Mouse (Mus musculus) MN1 (cell line): Measurements from ENCODE around the gene H1foo.

ENCODE experiments used
- DNase-seq: peaks from one replicate; pipeline ENCODE4 v3.0.0-alpha.2; 2016; ENCODE audit warnings: low spot score

Gene H1foo

GRCm38 (mm10) chr6:115986472-115987095 is 41.8 kb downstream of the H1foo start:
- DNase-seq = peak; percentile 56

DNA sequence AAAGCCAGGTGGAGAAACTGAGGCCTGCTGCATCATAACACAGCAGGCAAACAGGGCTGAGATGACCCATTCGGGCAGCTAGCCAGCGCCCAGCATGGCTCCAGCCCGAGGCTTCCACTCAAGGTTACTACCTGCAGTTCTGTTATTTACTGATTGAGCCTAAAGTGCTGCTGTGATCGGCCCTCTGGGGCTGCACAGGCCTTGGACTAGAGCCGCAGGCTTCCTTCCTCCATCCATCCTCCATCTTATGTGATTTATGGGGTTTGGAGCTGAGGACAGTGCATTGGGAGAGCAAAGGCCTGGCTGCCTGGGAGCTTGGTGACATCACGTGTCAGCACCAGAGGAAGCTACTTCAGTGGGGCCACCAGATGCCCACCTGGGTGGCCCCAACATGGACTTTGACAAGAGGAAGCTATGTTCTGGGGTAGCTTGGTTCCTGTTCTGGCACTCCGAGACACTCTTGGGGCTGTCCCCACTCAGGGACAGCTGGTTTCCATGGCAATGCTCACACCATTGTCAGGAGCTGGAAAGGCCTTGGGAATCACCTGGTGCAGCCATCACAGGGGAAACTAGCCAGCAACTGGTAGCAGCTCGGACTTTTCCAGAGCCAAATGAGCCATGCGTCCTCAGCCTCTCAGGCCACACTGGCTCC is 42.5 kb downstream of the H1foo start:
- DNase-seq = no peak

DNA sequence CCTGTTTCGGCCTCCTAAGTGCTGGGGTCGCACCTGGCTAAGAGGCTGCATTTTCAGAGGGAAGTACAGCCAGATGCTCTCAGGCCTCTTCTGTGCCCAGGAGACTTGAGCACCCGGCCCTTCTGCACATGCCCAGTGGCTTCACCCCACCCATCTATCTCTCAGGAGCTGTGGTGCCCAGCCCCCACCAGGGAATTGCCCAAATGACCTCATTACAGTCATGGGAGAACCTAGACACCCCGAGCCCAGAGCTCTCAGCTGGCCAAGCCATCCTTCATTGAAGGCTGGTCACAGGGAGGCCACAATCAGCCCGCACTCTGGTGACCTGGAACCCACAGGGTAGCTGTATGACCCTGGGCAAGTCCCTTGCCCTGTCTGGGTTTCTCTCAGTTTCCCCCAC is 44.3 kb downstream of the H1foo start:
- peak; percentile 56 for DNase-seq

DNA sequence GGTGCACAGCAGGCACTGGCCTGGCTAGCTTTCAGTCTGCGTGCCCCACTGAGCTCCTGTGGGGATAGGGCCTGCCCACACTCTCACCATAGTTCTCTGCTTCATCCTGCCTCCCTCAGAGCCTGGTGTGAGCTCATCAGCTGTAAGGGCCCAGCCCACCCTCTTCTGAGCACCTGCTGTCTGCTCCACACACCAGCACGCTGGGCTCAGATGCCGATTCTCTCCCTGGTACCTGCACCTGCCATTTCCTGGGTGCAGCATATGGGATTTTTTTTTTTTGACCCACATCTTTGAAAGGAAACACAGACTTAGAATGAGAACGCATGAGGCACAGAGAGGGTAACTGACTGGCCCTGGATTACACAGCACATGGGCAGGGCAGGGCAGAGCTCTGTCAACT is 44.9 kb downstream of the H1foo start:
- DNase-seq = no peak

GRCm38 (mm10) chr6:115990056-115990455 is 45.3 kb downstream of the H1foo start:
- DNase-seq = no peak

DNA sequence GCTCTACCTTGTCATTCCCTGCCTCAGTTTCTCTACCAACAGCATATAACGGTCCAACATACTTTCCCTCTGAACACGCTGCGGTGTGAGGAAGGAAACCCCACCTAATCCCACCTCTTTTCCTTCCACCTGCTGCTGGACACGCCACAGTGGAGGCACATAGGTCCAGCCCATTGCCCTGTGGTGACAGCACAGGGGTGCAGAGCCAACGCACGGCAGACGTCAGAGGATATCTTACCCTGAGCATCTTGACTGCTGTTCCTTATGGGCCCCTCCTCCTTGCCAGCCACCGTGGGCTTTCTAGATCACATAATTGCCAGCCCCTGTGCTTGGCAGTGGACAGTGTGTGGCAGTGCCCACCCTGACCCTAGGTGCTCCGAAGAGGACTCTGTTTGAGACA is 45.7 kb downstream of the H1foo start:
- no peak for DNase-seq

DNA sequence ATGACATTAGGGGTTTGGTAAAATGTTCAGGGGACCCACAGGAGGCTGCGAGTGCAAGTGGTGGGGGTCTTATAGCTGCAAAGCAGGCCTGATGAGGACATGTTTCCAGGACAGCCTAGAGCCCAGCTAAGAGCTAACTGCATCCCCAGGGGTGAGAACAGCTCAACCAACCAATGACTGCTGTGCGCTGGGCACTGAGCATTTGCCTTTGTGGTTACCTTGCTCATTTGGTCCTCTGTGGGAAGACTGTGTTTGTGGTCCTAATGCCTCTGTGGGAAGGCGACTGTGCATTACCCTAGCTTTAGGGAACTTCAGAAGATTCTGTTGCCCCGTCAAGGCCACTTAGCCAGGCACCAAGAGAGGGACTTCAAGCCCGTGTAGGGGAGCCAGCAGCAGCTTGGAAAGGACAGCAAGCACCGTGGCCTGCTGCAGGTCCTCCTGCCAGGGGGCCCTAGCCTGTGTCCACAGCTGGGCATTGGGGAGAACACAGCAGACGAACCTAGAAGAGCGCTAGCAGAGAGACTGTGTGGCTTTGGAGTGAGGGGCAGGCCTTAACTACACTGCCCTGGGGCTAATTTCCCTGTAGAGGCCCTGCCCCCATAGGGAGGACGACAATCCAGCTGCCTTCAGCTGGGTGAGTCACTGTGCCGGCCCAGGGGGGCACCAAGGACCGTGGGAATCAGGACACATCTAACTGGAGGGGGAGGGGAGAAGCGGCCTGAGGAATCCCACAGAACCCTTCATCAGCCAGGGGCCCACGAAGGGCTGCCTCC is 46.6 kb downstream of the H1foo start:
- DNase-seq = peak; percentile 45

DNA sequence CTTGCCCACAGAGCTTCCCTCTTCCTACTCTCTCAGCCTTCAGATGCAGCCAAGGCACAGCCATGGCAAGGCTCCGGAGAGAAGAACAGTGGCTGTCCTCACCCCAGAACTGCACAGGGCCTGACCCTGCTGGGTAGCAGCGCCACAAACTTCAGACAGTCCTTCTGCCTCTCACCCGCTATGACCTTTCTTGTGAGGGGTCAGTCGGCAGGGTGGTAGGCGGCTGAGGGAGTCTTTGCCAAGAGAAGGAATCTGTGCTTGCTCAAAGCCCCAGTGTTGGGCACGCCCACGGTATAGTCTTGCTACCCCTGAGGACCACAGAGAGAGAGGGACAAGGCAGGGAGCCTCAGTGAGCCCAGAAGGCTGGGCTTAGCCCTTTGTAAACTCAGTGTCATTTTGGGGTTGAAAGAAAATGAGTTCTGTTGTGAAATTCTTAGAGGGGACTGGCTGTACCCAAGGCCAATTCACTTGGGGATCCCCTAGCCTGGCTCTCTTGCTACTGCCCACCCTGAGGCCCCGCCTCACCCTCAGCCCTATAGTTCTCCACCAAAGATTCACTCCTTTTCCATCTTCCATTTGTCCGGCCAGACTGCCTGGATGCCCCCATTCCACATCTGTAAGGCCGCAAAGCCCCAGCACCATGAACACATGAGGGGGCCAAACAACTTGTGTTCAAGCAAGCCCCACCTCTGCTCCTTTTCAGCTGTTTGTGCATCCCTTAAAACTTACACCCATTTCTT is 47.3 kb downstream of the H1foo start:
- DNase-seq = no peak

DNA sequence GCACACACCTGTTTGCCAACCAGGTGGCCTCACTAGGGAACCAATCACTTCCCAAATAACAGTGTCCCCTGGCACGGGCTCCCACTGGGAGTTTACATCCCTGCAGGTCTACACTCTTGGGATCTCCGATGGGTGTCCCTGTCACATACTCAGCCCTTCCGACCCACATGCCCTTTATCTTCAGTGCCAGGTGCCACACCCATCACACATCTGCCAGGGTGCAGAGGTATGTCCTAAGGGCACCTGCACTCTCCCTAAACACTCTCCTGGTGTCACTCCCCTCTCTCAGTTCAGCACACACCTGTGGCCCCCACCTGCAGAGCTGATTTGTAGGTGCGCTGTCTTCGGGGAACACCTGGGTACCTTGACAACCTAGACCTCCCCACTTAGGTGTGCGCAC is 48.2 kb downstream of the H1foo start:
- no peak for DNase-seq

DNA sequence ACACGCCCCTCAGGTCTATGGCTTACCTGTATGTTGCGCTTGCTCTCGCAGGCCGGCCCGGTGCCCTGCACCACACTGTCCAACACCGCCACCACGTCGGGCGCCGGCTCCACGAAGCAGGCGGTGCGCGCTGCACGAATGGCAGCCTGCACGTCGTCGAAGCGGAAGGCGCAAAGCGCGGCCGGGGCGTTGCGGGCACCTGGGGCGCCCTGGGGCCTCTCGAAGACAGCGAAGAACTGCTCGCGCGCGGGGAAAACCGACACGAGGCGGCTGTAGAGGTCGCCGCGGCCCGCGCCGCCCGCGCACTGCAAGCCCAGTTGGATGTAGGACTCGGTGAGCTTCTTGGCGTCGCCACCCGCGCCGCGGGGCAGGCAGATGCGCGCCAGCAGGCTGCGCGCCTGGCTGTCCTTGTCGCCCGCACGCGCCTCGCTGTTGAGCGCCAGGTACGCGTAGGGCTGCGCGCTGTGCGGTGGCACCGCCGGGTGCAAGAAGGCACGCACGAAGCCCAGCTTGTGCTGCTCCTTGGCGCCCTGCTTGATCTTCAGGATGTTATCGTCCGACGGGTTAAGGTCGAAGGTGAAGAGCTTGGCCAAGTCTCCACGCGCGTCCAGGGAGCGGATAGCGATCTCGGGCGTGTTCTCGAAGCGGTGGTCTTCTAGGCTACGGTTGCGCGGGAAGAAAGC is 48.9 kb downstream of the H1foo start:
- DNase-seq = peak; percentile 47

DNA sequence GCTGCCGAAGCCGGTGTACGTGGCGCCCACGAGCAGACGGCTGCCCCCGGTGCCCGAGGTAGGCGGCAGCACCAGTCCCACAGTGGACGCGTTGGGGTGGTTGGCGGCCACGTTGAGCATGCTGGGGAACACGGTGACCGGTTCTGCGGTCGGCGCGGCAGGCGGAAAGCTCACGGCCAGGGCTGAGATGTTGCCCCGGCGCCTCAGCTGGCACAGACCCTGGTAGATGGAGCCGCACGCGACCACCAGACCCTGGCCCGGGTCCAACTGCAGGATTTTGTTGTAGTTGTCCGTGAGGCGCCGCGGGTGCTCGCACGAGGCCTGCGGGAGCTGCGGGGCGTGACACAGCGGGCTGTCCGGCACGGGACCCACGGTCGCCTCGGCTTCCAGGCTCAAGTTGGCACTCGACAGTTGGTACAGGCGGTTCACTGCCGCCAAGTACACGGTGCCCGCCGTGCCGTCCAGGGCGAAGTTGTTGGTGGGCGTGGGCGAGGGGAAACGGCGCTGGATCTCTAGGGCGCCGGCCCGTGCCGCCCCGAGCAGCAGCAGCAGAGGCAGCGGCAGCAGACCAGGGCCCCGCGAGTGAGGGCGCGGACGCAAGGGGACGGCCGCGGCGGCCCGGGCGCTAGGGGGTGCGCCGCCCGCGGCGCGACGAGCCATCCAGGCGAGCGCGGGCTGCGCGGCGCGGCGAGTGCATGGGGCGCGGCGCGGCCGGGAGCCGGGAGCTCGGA is 49.6 kb downstream of the H1foo start:
- DNase-seq = peak; percentile 32

DNA sequence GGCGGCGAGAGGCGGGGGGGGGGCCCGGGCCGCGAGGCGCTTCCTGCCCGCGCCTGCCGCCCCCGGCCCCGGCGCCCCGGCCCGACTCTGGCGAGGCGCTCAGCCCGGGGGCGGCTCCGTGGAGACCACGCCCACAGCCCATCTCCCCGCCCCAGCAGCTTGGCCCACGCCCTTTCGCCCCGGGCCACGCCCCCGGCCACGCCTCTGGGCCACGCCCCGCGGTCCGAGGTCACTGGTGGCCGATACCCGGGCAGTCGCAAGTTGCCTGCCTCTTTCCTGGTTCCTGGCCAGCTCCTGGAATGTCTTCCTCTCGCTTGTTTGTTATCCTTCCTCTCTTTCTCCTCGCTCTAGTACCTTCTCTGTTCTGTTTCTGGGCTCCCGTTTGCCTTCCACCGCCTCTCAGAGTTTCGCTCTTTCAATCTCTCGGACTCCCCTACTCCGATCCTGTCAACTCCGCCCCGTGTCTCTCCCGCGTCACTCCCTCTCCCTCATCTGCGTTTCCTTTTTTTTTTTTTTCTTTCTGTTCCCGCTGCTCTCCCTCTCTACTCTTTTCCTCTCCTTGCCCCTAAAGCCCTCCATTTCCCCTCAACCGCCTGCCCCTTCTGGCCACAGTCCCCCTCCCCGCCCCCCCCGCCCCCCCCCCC is 50.3 kb downstream of the H1foo start, which contains the start of gene Plxnd1:
Gene Plxnd1, minus strand, starts transcription at position 129 of the 644 bp plus-strand sequence.
- peak; percentile 90 for DNase-seq

- DNase-seq = peak; percentile 20
Measured at GRCm38 (mm10) chr6:115995531-115995941, 50.8 kb downstream of the H1foo start.

DNA sequence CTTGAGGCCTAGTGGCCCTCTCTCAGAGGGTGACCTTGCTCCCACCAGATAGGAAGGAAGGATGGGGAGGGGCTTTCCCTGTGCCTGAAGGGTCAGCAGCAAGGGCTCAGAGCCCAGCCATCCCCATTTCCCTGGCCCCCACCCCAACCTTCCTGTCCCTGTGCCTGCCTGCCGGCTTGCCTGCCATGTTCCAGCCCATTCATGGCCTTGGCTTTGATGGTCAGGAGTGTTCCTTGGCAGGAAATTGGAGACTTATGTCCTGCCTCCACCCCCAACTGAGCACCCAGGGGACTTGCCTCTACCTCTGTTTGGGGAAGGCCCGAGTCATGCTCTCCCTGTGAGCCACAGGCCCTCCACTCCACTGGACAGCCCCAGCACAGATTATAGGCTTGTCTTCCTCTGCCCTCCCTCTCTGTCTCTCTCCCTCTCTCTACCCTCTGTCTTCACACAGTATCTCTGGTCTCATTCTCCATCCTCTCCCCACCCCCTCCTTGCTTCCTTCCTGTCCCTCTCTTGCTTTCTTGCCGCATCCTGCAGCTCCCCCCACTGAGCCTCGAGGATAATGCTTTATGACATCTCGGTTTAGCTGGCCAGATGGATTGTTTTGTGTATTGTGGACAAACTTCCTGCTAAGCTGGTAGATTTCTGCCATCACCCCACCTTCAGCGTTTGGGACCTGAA is 51.6 kb downstream of the H1foo start:
- DNase-seq = peak; percentile 59

DNA sequence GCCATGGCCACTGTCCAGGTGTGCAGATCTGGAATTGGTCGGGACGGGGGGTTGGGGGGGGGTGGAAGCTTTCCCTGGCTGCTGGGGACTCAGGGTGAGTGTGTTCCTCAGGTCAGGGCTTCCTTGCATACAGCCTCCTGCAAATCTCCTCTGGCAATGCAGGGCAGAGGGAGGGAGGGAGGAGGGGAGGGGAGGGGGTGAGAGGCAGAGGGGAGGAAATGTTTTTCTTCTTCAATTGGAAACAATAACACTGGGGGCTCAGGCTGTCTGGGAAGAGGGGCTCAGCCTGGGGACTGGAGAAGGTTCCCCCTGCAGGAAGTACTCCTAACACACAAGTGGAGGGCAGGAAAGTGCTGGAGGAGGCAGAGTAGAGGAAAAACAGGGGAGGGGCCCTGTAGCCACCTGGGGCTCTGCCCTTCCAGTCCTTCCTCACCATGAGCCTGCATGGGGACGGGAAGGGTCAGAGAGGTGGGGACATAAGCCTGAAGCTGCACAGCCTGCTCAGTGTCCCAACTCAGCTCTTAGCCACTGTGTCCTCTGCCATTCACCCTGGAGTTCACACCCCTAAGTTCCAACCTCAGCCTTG is 53.1 kb downstream of the H1foo start:
- no peak for DNase-seq

DNA sequence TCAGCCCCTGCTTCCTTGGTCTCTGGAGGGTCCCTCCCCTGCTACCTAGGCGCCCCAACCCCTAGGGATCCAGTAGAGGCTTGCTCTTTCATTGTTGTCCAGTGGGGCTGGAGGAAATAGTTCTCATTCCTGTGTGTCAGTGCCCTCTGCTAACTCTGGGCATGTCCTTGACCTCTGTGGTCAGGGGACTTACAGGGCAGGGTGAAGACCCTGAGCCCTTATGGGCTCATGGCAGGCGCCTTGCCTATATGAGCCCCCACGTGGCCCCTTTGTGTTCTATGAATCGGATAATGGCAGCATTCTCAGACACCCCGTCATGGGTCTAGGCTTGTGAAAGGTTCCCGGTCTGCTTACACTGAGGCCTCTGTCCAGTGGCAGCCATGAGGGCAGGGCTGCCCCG is 54.0 kb downstream of the H1foo start:
- DNase-seq = no peak

DNA sequence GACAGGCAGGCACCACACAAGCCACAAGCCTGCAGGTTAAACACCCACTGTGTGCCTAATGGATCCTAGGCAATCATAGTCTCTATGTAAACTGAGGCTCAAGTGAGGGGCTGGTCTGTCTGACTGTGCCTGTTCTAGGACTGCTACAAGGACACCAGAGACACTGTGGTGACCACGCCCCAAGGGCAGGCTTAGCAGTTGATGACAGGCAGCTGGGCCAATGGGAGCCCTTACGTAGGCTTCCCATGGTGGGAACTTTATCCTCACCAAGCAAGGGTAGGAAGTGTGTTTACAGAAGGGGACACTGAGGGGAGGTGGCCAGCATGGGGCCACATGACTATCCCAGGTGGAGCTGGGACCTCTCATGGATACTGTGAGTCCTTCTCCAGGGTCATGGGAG is 54.5 kb downstream of the H1foo start:
- DNase-seq = no peak
